Mouse (Mus musculus): ENCODE measurements at regions not wholly inside any gene's neighbourhood (a gene's known extent, or its start where the extent isn't known, plus 50 kb on each side); places are given as distances from the start of the nearest gene placed in this dataset.

DNA sequence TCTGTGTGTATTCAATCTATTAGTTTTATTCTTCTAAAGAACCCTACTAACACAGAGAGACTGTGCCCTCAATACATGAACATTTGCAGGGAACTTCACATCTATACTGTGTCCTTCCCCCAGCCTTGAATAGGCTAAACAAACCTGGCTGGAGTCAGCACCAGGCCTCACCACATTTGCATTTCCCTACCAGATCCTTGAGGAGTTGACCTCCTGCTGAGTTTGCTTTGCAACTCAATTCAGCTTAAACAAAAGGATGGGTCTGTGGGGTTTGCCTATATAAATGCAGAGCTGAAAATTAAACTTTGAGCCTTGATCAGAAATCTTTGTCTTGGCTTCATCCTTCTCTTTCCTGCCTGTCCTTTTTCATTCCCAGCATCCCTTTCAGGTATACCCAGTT, 331.5 kb upstream of the Xylt1 start:
- no peak overlapping the region for H3K4me3 ChIP-seq (ENCODE audit: control insufficient read depth in 1 of 2, insufficient read depth in 1 of 2, low read depth in 1 of 2, low read length in 2 of 2)
- H3K9me3 ChIP-seq (ENCODE audit: control insufficient read depth, low read length), result no peaks in the 10 kb centered on the region
- H3K36me3 ChIP-seq (ENCODE audit: control insufficient read depth, insufficient read depth, low read length), result no peaks in the 10 kb centered on the region
- H3K4me2 ChIP-seq (ENCODE audit: low read length), result no peak overlapping the region
- no peaks in the 10 kb centered on the region for H3K4me1 ChIP-seq (ENCODE audit: control insufficient read depth in 2 of 2, insufficient read depth in 2 of 2, low read length in 2 of 2)
- no peak overlapping the region for H3K27ac ChIP-seq (replicated peaks in 1 of 2; ENCODE audit: control insufficient read depth in 1 of 2, insufficient read depth in 1 of 2, low read depth in 2 of 2, low read length in 2 of 2)
- ATAC-seq (ENCODE audit: insufficient number of reproducible peaks, insufficient read depth, low FRiP score, low read depth), result no peak
- no peaks in the 10 kb centered on the region for H3K27me3 ChIP-seq (ENCODE audit: control insufficient read depth, insufficient read depth, low read length)
- no peak overlapping the region for H3K9ac ChIP-seq (ENCODE audit: low read length)

DNA sequence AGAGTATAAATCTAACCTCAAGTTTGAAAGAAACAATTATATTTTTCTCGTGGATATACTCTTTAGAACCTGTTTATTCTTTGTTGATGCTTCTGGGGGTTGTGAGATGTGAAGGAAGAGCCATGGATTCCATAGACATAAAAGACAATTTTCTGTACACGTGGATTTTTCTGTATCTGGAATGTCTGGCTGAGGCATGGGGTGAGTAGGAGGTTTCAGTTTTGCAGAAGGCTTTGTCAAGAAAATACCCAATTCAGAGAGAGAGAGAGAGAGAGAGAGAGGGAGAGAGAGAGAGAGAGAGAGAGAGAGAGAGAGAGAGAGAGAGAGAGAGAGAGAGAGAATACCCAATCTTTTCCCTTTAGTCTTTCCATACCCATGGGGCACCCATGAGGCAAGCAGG, 315.0 kb upstream of the Xylt1 start:
- no peaks in the 10 kb centered on the region for H3K27me3 ChIP-seq (ENCODE audit: control insufficient read depth, insufficient read depth, low read length)
- H3K9ac ChIP-seq (ENCODE audit: low read length), result no peak overlapping the region
- no peaks in the 10 kb centered on the region for H3K9me3 ChIP-seq (ENCODE audit: control insufficient read depth, low read length)
- H3K4me1 ChIP-seq (ENCODE audit: control insufficient read depth in 2 of 2, insufficient read depth in 2 of 2, low read length in 2 of 2), result no peaks in the 10 kb centered on the region
- H3K27ac ChIP-seq (replicated peaks in 1 of 2; ENCODE audit: control insufficient read depth in 1 of 2, insufficient read depth in 1 of 2, low read depth in 2 of 2, low read length in 2 of 2), result no peak overlapping the region
- 57% methylated on average over 2 of the region's 2 CpGs for WGBS
- H3K4me3 ChIP-seq (ENCODE audit: control insufficient read depth in 1 of 2, insufficient read depth in 1 of 2, low read depth in 1 of 2, low read length in 2 of 2), result no peak overlapping the region
- no peak for ATAC-seq (ENCODE audit: insufficient number of reproducible peaks, insufficient read depth, low FRiP score, low read depth)
- no peaks in the 10 kb centered on the region for H3K36me3 ChIP-seq (ENCODE audit: control insufficient read depth, insufficient read depth, low read length)
- no peak overlapping the region for H3K4me2 ChIP-seq (ENCODE audit: low read length)

DNA sequence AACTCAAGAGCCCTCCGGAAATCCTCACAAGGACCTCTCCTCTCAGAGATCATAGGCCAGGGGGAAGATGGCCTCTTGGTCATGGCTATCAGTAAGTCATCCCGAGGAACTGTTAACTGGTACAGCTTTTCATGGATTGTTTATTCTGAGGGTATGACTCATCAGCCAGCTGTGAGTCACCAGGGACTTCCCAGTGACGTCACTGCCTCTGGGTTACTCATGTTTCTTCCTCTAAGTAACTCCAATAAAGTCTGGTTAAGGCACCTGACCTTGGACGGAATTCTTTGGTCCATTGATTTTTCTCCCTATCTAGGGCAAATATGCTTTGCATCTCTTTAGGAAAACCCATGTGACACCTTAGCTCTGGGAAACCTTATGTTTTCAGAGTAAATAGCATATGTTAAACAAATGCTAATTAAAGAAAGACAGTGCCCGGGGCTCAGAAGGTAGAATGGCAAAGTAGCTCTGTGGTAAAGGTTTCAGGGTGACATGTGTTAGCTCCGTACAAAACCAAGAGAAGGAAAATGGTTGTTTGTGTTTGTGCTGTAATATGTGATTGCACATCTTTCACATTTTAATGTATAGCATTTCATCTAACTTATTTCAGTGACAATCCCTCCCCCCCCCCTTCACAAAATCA, 289.7 kb upstream of the Xylt1 start:
- ATAC-seq (ENCODE audit: insufficient number of reproducible peaks, insufficient read depth, low FRiP score, low read depth), result no peak
- no peaks in the 10 kb centered on the region for H3K27me3 ChIP-seq (ENCODE audit: control insufficient read depth, insufficient read depth, low read length)
- H3K4me3 ChIP-seq (ENCODE audit: control insufficient read depth in 1 of 2, insufficient read depth in 1 of 2, low read depth in 1 of 2, low read length in 2 of 2), result no peak overlapping the region
- 43% methylated on average over 6 of the region's 6 CpGs for WGBS
- H3K9me3 ChIP-seq (ENCODE audit: control insufficient read depth, low read length), result no peaks in the 10 kb centered on the region
- H3K36me3 ChIP-seq (ENCODE audit: control insufficient read depth, insufficient read depth, low read length), result no peaks in the 10 kb centered on the region
- H3K9ac ChIP-seq (ENCODE audit: low read length), result no peak overlapping the region
- H3K4me1 ChIP-seq (ENCODE audit: control insufficient read depth in 2 of 2, insufficient read depth in 2 of 2, low read length in 2 of 2), result no peaks in the 10 kb centered on the region
- no peak overlapping the region for H3K4me2 ChIP-seq (ENCODE audit: low read length)
- no peak overlapping the region for H3K27ac ChIP-seq (replicated peaks in 1 of 2; ENCODE audit: control insufficient read depth in 1 of 2, insufficient read depth in 1 of 2, low read depth in 2 of 2, low read length in 2 of 2)

DNA sequence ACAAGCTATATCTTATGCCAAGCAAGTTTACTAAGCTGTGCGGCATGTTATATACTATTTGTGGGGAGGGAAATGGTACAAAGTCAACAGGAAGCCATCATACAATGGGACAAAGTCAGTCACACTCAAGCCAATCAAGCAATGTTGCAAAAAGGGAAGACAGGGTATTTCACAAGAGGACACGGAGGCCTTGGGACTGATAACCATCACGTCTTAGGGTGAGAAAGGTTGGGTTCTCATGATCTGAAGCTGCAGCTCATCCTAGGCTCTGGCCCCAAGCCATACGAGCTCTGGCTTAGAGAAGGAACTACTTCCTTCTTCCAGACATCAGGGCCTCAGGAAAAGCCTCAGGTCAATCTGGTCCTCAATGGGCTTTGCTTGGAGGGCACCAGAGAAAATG, 287.9 kb upstream of the Xylt1 start:
- Histone ChIP-seq H3K4me2 (ENCODE audit: low read length) (no peak overlapping the region), H3K9me3 (ENCODE audit: control insufficient read depth, low read length) (no peaks in the 10 kb centered on the region), H3K4me1 (ENCODE audit: control insufficient read depth in 2 of 2, insufficient read depth in 2 of 2, low read length in 2 of 2) (no peaks in the 10 kb centered on the region), H3K36me3 (ENCODE audit: control insufficient read depth, insufficient read depth, low read length) (no peaks in the 10 kb centered on the region), H3K27ac (replicated peaks in 1 of 2; ENCODE audit: control insufficient read depth in 1 of 2, insufficient read depth in 1 of 2, low read depth in 2 of 2, low read length in 2 of 2) (no peak overlapping the region), H3K27me3 (ENCODE audit: control insufficient read depth, insufficient read depth, low read length) (no peaks in the 10 kb centered on the region), H3K4me3 (ENCODE audit: control insufficient read depth in 1 of 2, insufficient read depth in 1 of 2, low read depth in 1 of 2, low read length in 2 of 2) (no peak overlapping the region), H3K9ac (ENCODE audit: low read length) (no peak overlapping the region)
- 63% methylated on average over 4 of the region's 4 CpGs for WGBS
- ATAC-seq (ENCODE audit: insufficient number of reproducible peaks, insufficient read depth, low FRiP score, low read depth), result no peak

DNA sequence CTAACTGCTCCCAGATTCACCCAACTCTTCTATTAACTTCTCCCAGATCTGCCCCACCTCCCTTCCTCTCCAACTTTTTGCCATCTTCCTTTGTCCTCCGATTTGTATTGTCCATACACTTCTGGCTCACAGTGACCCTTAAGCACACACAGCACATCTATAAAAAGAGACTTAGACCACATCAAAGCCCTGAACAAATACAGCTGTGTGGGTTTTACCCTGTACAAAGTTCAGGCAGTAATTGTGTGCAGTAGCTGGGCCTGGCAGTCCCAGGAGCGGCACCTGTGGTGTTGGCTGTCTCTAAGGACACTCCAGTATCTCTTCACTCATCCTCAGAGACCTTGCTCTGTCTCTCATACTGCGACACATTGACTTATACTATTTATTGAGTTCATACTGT, 283.2 kb upstream of the Xylt1 start:
- H3K4me1 ChIP-seq (ENCODE audit: control insufficient read depth in 2 of 2, insufficient read depth in 2 of 2, low read length in 2 of 2), result no peaks in the 10 kb centered on the region
- H3K4me3 ChIP-seq (ENCODE audit: control insufficient read depth in 1 of 2, insufficient read depth in 1 of 2, low read depth in 1 of 2, low read length in 2 of 2), result no peak overlapping the region
- H3K9me3 ChIP-seq (ENCODE audit: control insufficient read depth, low read length), result no peaks in the 10 kb centered on the region
- ATAC-seq (ENCODE audit: insufficient number of reproducible peaks, insufficient read depth, low FRiP score, low read depth), result no peak
- WGBS, result 78% methylated on average over 3 of the region's 3 CpGs
- H3K27ac ChIP-seq (replicated peaks in 1 of 2; ENCODE audit: control insufficient read depth in 1 of 2, insufficient read depth in 1 of 2, low read depth in 2 of 2, low read length in 2 of 2), result no peak overlapping the region
- no peak overlapping the region for H3K4me2 ChIP-seq (ENCODE audit: low read length)
- H3K27me3 ChIP-seq (ENCODE audit: control insufficient read depth, insufficient read depth, low read length), result no peaks in the 10 kb centered on the region
- no peak overlapping the region for H3K9ac ChIP-seq (ENCODE audit: low read length)
- no peaks in the 10 kb centered on the region for H3K36me3 ChIP-seq (ENCODE audit: control insufficient read depth, insufficient read depth, low read length)

DNA sequence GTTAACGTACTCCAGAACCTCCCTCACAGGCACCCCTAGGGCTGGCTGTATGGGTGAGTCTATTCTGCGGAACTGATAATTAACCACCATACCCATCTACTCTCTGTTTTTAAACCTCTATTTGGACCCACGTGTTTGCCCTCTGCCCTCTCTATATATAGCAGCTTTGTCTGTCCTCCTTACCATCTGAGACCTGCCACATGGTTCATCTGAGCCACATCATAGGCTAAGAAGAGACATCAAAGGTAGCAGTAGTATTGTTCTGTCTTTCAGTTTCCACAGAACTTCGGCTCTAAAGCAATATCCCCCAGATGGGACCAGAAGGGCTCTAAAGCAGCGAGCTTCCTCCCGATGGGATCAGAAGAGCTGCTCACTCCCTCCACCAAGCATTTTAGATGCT, 281.7 kb upstream of the Xylt1 start:
- no peak overlapping the region for H3K27ac ChIP-seq (replicated peaks in 1 of 2; ENCODE audit: control insufficient read depth in 1 of 2, insufficient read depth in 1 of 2, low read depth in 2 of 2, low read length in 2 of 2)
- ATAC-seq (ENCODE audit: insufficient number of reproducible peaks, insufficient read depth, low FRiP score, low read depth), result no peak

DNA sequence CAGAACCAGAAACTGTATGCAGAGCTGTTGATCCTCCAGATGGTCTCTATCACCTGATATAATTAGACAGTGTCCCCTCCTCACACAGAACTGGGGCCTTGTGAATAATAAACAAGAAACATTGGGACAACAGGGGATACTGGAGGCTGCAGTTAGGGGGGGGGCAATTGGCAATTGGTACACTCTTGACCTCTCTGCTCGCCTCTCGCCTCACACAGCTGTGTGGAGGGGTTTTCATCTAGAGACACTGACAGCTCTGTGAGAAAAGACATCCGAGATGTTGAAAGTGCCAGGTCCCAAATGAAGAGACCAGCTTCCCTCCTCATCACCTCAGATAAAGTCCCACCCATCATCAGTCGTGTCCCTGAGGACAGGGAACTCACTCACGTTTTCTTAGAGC, 277.7 kb upstream of the Xylt1 start:
- no peaks in the 10 kb centered on the region for H3K36me3 ChIP-seq (ENCODE audit: control insufficient read depth, insufficient read depth, low read length)
- no peaks in the 10 kb centered on the region for H3K4me1 ChIP-seq (ENCODE audit: control insufficient read depth in 2 of 2, insufficient read depth in 2 of 2, low read length in 2 of 2)
- 37% methylated on average over 5 of the region's 5 CpGs for WGBS
- H3K27ac ChIP-seq (replicated peaks in 1 of 2; ENCODE audit: control insufficient read depth in 1 of 2, insufficient read depth in 1 of 2, low read depth in 2 of 2, low read length in 2 of 2), result no peak overlapping the region
- H3K9ac ChIP-seq (ENCODE audit: low read length), result no peak overlapping the region
- H3K27me3 ChIP-seq (ENCODE audit: control insufficient read depth, insufficient read depth, low read length), result no peaks in the 10 kb centered on the region
- no peaks in the 10 kb centered on the region for H3K9me3 ChIP-seq (ENCODE audit: control insufficient read depth, low read length)
- H3K4me2 ChIP-seq (ENCODE audit: low read length), result no peak overlapping the region
- no peak for ATAC-seq (ENCODE audit: insufficient number of reproducible peaks, insufficient read depth, low FRiP score, low read depth)
- no peak overlapping the region for H3K4me3 ChIP-seq (ENCODE audit: control insufficient read depth in 1 of 2, insufficient read depth in 1 of 2, low read depth in 1 of 2, low read length in 2 of 2)

More for the DNA sequence above, 281.7 kb upstream of the Xylt1 start:
- Histone ChIP-seq H3K9me3 (ENCODE audit: control insufficient read depth, low read length) (no peaks in the 10 kb centered on the region), H3K27me3 (ENCODE audit: control insufficient read depth, insufficient read depth, low read length) (no peaks in the 10 kb centered on the region), H3K36me3 (ENCODE audit: control insufficient read depth, insufficient read depth, low read length) (no peaks in the 10 kb centered on the region), H3K4me3 (ENCODE audit: control insufficient read depth in 1 of 2, insufficient read depth in 1 of 2, low read depth in 1 of 2, low read length in 2 of 2) (no peak overlapping the region), H3K9ac (ENCODE audit: low read length) (no peak overlapping the region), H3K4me1 (ENCODE audit: control insufficient read depth in 2 of 2, insufficient read depth in 2 of 2, low read length in 2 of 2) (no peaks in the 10 kb centered on the region), H3K4me2 (ENCODE audit: low read length) (no peak overlapping the region)
- WGBS, result 62% methylated on average over 6 of the region's 6 CpGs

DNA sequence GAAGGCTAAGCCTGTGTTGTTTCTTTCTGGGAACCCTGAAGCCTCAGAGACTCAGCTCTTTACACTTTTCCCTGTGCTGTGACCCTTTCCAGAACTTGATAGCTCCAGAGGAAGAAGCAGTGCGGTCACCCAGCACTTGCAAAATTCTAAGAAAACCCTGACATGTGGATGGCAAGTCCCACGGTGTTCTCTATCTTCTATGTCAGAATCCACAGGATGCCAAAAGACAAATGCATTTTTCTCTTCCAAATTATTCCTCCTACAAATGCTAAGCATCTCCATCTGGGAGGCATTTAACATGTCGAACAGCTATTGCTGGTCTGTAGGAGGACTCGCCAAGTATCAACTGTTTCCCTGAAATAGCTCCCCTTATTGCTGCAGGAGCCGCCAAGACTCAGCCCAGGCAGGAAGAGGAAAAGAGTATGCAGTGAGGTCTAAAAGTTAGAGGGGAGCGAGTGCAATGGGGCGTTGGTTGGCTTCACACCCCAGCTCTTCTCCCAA, 274.0 kb upstream of the Xylt1 start:
- no peak for ATAC-seq (ENCODE audit: insufficient number of reproducible peaks, insufficient read depth, low FRiP score, low read depth)
- Histone ChIP-seq H3K9ac (ENCODE audit: low read length) (no peak overlapping the region), H3K4me1 (ENCODE audit: control insufficient read depth in 2 of 2, insufficient read depth in 2 of 2, low read length in 2 of 2) (no peaks in the 10 kb centered on the region), H3K4me2 (ENCODE audit: low read length) (no peak overlapping the region), H3K27me3 (ENCODE audit: control insufficient read depth, insufficient read depth, low read length) (no peaks in the 10 kb centered on the region), H3K4me3 (ENCODE audit: control insufficient read depth in 1 of 2, insufficient read depth in 1 of 2, low read depth in 1 of 2, low read length in 2 of 2) (no peak overlapping the region), H3K9me3 (ENCODE audit: control insufficient read depth, low read length) (no peaks in the 10 kb centered on the region), H3K36me3 (ENCODE audit: control insufficient read depth, insufficient read depth, low read length) (no peaks in the 10 kb centered on the region), H3K27ac (replicated peaks in 1 of 2; ENCODE audit: control insufficient read depth in 1 of 2, insufficient read depth in 1 of 2, low read depth in 2 of 2, low read length in 2 of 2) (no peak overlapping the region)
- 80% methylated on average over 7 of the region's 7 CpGs for WGBS
